Mouse (Mus musculus) CH12.LX (cell line): ENCODE measurements around the gene Tpk1. TPM values are rescaled to one million over a fixed set of nuclear protein-coding genes. Genes with fewer than 3 reads are reported as not detected.

ENCODE experiments used
- DNase-seq: peaks from one replicate; pipeline ENCODE4 v3.0.0-alpha.2; 2013; ENCODE audit errors: extremely low read depth
- H3K27ac ChIP-seq: 2 replicates; pipeline ENCODE4 v1.5.1; 2012; ENCODE audit warnings: low read depth, mild to moderate bottlenecking, control low read depth, moderate library complexity; ENCODE audit not compliant: insufficient read depth
- H3K27me3 ChIP-seq: replicated peaks from 2 replicates; pipeline ENCODE3; 2012; ENCODE audit warnings: inconsistent platforms
- H3K36me3 ChIP-seq, 2 experiments: replicated peaks in 1 of 2; 2 replicates each; pipeline versions ENCODE3 to v1.6.1; 2012; ENCODE audit warnings: inconsistent platforms in 1 of 2, low read length in 1 of 2, mild to moderate bottlenecking in 1 of 2, mixed read lengths in 1 of 2, moderate library complexity in 1 of 2; ENCODE audit not compliant: control insufficient read depth in 1 of 2, insufficient read depth in 1 of 2
- H3K4me1 ChIP-seq, 2 experiments: 2 replicates each; pipeline ENCODE4 v1.6.1; 2012; ENCODE audit warnings: inconsistent platforms in 1 of 2, moderate library complexity in 1 of 2; ENCODE audit not compliant: insufficient read depth in 2 of 2, control insufficient read depth in 1 of 2
- H3K4me2 ChIP-seq: 2 replicates; pipeline ENCODE4 v1.6.1; 2012; ENCODE audit warnings: low read depth, mild to moderate bottlenecking, control low read depth; ENCODE audit not compliant: poor library complexity, insufficient read depth, severe bottlenecking
- H3K4me3 ChIP-seq, 3 experiments: fragments of 150-350 bp in 1 of 3; sonication (generic) in 1 of 3; replicated peaks in 1 of 3; 2 replicates each; pipeline versions ENCODE3 to v1.5.1; 2011 to 2012; ENCODE audit warnings: low read depth in 2 of 3, low read length in 2 of 3, mild to moderate bottlenecking in 2 of 3, moderate library complexity in 2 of 3, control low read depth in 1 of 3, improper control_type of control experiment in 1 of 3, inconsistent platforms in 1 of 3, mixed read lengths in 1 of 3; ENCODE audit not compliant: poor library complexity in 1 of 3
- H3K79me2 ChIP-seq: replicated peaks from 2 replicates; pipeline ENCODE4 v1.6.1; 2012; ENCODE audit warnings: mild to moderate bottlenecking, moderate library complexity; ENCODE audit not compliant: control insufficient read depth, poor library complexity, insufficient read depth, severe bottlenecking; ENCODE audit errors: extremely low read depth
- H3K9ac ChIP-seq: 2 replicates; pipeline ENCODE4 v1.6.1; 2012; ENCODE audit warnings: low read depth, mild to moderate bottlenecking, control low read depth, moderate library complexity; ENCODE audit not compliant: insufficient read depth
- H3K9me3 ChIP-seq: replicated peaks from 2 replicates; pipeline ENCODE3; 2012; ENCODE audit warnings: low read length, inconsistent platforms, mixed read lengths
- BHLHE40 ChIP-seq: IDR thresholded peaks from 2 replicates; pipeline ENCODE4 v1.6.1; 2011; ENCODE audit warnings: mild to moderate bottlenecking, low read depth, low read length, improper control_type of control experiment
- CHD1 ChIP-seq: IDR thresholded peaks from 2 replicates; pipeline ENCODE4 v1.6.1; 2012; ENCODE audit warnings: low read depth, low read length, improper control_type of control experiment, inconsistent platforms
- CHD2 ChIP-seq: IDR thresholded peaks from 2 replicates; pipeline ENCODE4 v1.6.1; 2011; ENCODE audit warnings: low read length, improper control_type of control experiment
- CTCF ChIP-seq, 2 experiments: IDR thresholded peaks in 1 of 2; conservative IDR thresholded peaks in 1 of 2; 2 replicates each; pipeline ENCODE4 v1.5.1; 2011 to 2012; ENCODE audit warnings: low read depth in 2 of 2, low read length in 2 of 2, improper control_type of control experiment in 1 of 2, inconsistent platforms in 1 of 2, mild to moderate bottlenecking in 1 of 2, moderate library complexity in 1 of 2
- ELF1 ChIP-seq: IDR thresholded peaks from 2 replicates; pipeline ENCODE4 v1.6.1; 2014; ENCODE audit warnings: low read depth, mild to moderate bottlenecking, inconsistent platforms, low read length, improper control_type of control experiment
- ETS1 ChIP-seq: conservative IDR thresholded peaks from 2 replicates; pipeline ENCODE4 v1.6.1; 2012; ENCODE audit warnings: low read depth, mild to moderate bottlenecking, inconsistent platforms, low read length, improper control_type of control experiment, moderate library complexity
- IRF4 ChIP-seq: IDR thresholded peaks from 2 replicates; pipeline ENCODE4 v1.6.1; 2014; ENCODE audit warnings: low read depth, mild to moderate bottlenecking, inconsistent platforms, low read length, improper control_type of control experiment
- JUND ChIP-seq: conservative IDR thresholded peaks from 2 replicates; pipeline ENCODE4 v1.6.1; 2011; ENCODE audit warnings: low read depth, low read length, improper control_type of control experiment
- KAT2A ChIP-seq: IDR thresholded peaks from 2 replicates; pipeline ENCODE4 v1.6.1; 2012; ENCODE audit warnings: low read length, improper control_type of control experiment, inconsistent platforms; ENCODE audit not compliant: insufficient replicate concordance
- MAX ChIP-seq: IDR thresholded peaks from 2 replicates; pipeline ENCODE4 v1.6.1; 2011; ENCODE audit warnings: low read length, improper control_type of control experiment
- MAZ ChIP-seq: IDR thresholded peaks from 2 replicates; pipeline ENCODE4 v1.6.1; 2012; ENCODE audit warnings: low read depth, mild to moderate bottlenecking, inconsistent platforms, low read length, improper control_type of control experiment, moderate library complexity
- MYC ChIP-seq: IDR thresholded peaks from 2 replicates; pipeline ENCODE4 v1.6.1; 2011; ENCODE audit warnings: low read depth, mild to moderate bottlenecking, improper control_type of control experiment, low read length
- RCOR1 ChIP-seq: conservative IDR thresholded peaks from 2 replicates; pipeline ENCODE4 v1.6.1; 2012; ENCODE audit warnings: low read depth, mild to moderate bottlenecking, inconsistent platforms, low read length, improper control_type of control experiment
- TCF12 ChIP-seq: IDR thresholded peaks from 2 replicates; pipeline ENCODE4 v1.6.1; 2014; ENCODE audit warnings: low read depth, mild to moderate bottlenecking, inconsistent platforms, low read length, improper control_type of control experiment
- USF1 ChIP-seq: IDR thresholded peaks from 2 replicates; pipeline ENCODE4 v1.6.1; 2014; ENCODE audit warnings: low read depth, mild to moderate bottlenecking, inconsistent platforms, low read length, improper control_type of control experiment
- USF2 ChIP-seq: conservative IDR thresholded peaks from 2 replicates; pipeline ENCODE4 v1.6.1; 2011; ENCODE audit warnings: low read depth, low read length, improper control_type of control experiment
- ZC3H11A ChIP-seq: IDR thresholded peaks from 2 replicates; pipeline ENCODE4 v1.6.1; 2012; ENCODE audit warnings: low read depth, mild to moderate bottlenecking, inconsistent platforms, low read length, improper control_type of control experiment
- dilution Hi-C: fragments of 300-500 bp; cut with MboI; formaldehyde crosslinking; loops from 2 replicates; pipeline ENCODE4 v1.14.3; 2020; ENCODE audit warnings: low sequenced_read_pairs; ENCODE audit not compliant: extremely low pct_unique_long_range_greater_than_20kb, extremely low pct_ligation_motif_present
- in situ Hi-C: fragments of 300-500 bp; cut with MboI; formaldehyde crosslinking; loops from 3 replicates; pipeline ENCODE4 v1.14.3; 2019; ENCODE audit warnings: low sequenced_read_pairs, low pct_ligation_motif_present, low pct_unique_long_range_greater_than_20kb, mixed read lengths
- polyA plus RNA-seq: library from polyadenylated mRNA; unstranded; fragments of >175 nt; gene quantifications from 2 replicates; pipeline ENCODE4 v1.2.1, GENCODE M21; 2012; ENCODE audit warnings: low read depth; ENCODE audit not compliant: insufficient read length
- total RNA-seq, 2 experiments: library from RNA; depleted of rRNA; stranded (reverse); fragments of 300-350 nt in 1 of 2; fragments of >200 nt in 1 of 2; gene quantifications; 2 replicates each; pipeline ENCODE4 v1.2.3; 2012 to 2014

The Tpk1 gene
- total and polyA plus RNA-seq, 3 experiments, result 3.9 to 6.3 (median 4.8) TPM

- H3K27me3 ChIP-seq, result no peaks in the 10 kb centered on the region
- dilution Hi-C loops (no loop called here), in situ Hi-C loops (no loop called here)
- no peaks in the 10 kb centered on the region for H3K9me3 ChIP-seq
- no peak overlapping the region for H3K9ac ChIP-seq
- H3K36me3 ChIP-seq, result no peaks in the 10 kb centered on the region
- TF ChIP-seq CHD2, result no peak
- no peak for TF ChIP-seq JUND
- no peak for TF ChIP-seq RCOR1
- TF ChIP-seq USF2, result no peak
- TF ChIP-seq CHD1, result no peak
- TF ChIP-seq ZC3H11A, result no peak
- TF ChIP-seq KAT2A, result no peak
- H3K27ac ChIP-seq, result no peak overlapping the region
- H3K4me2 ChIP-seq, result no peak overlapping the region
- no peaks in the 10 kb centered on the region for H3K79me2 ChIP-seq
- peaks cover 0 to 9% of the 10 kb centered on the region in 2 experiments; a peak in 2 of 4 replicates for H3K4me1 ChIP-seq
- H3K4me3 ChIP-seq, result no peak overlapping the region
- DNase-seq, result peak; percentile 13
Observed at GRCm38 (mm10) chr6:43619258-43619657, 46.8 kb downstream of the Tpk1 start.

GRCm38 (mm10) chr6:43611770-43612169, 54.3 kb downstream of the Tpk1 start:
- no peaks in the 10 kb centered on the region for H3K27me3 ChIP-seq
- in situ Hi-C loops, result no loop called here
- peaks cover 0 to 2% of the 10 kb centered on the region in 2 experiments for H3K36me3 ChIP-seq
- dilution Hi-C loops, result no loop called here
- no peak overlapping the region for H3K9ac ChIP-seq
- no peak overlapping the region for H3K4me2 ChIP-seq
- H3K79me2 ChIP-seq, result no peaks in the 10 kb centered on the region
- no peaks in the 10 kb centered on the region for H3K9me3 ChIP-seq
- DNase-seq, result no peak
- H3K27ac ChIP-seq, result no peak overlapping the region
- no peak for TF ChIP-seq TCF12
- TF ChIP-seq IRF4, result no peak
- no peak for TF ChIP-seq CHD2
- no peak for TF ChIP-seq MAZ
- no peak for TF ChIP-seq ETS1
- no peak for TF ChIP-seq USF1
- TF ChIP-seq ELF1, result no peak
- no peak for TF ChIP-seq MAX
- TF ChIP-seq CTCF (conservative IDR thresholded peaks at IDR 0.05 in 1 of 2, IDR thresholded peaks at IDR 0.05 in 1 of 2; ENCODE audit: low read depth in 2 of 2, low read length in 2 of 2), result no peak
- no peak for TF ChIP-seq RCOR1
- no peak for TF ChIP-seq MYC
- TF ChIP-seq BHLHE40, result no peak
- H3K4me3 ChIP-seq, result no peak overlapping the region
- H3K4me1 ChIP-seq, result no peaks in the 10 kb centered on the region
